Mouse (Mus musculus) heart, embryonic 15.5 days (tissue): ENCODE results near the gene Ackr3. TPM values are rescaled to one million over a fixed set of nuclear protein-coding genes. Genes with fewer than 3 reads are reported as not detected.
A peak's percentile ranks its signal among the peaks of the same experiment; 100 is the strongest.

Source experiments
- ATAC-seq: fragments of 200-750 bp; cut with Nextera tagmentation; replicated peaks from 2 replicates; pipeline ENCODE4 v1.8.0; 2017; ENCODE audit warnings: low read depth, moderate TSS enrichment; ENCODE audit not compliant: insufficient number of reproducible peaks, insufficient read depth, low FRiP score
- H3K27ac ChIP-seq: fragments of 300-500 bp; sonication (generic); 2 replicates; pipeline ENCODE4 v1.5.1; 2015; ENCODE audit warnings: mild to moderate bottlenecking, inconsistent platforms
- H3K27me3 ChIP-seq: fragments of 300-500 bp; sonication (generic); 2 replicates; pipeline ENCODE4 v1.6.1; 2015; ENCODE audit warnings: inconsistent platforms
- H3K36me3 ChIP-seq: fragments of 300-500 bp; sonication (generic); 2 replicates; pipeline ENCODE4 v1.6.1; 2015; ENCODE audit warnings: mild to moderate bottlenecking, inconsistent platforms
- H3K4me1 ChIP-seq: fragments of 300-500 bp; sonication (generic); replicated peaks from 2 replicates; pipeline ENCODE4 v1.6.1; 2015; ENCODE audit warnings: inconsistent platforms
- H3K4me2 ChIP-seq: fragments of 300-500 bp; sonication (generic); 2 replicates; pipeline ENCODE4 v1.6.1; 2015; ENCODE audit warnings: inconsistent platforms, mild to moderate bottlenecking, moderate library complexity
- H3K4me3 ChIP-seq: fragments of 300-500 bp; sonication (generic); 2 replicates; pipeline ENCODE4 v1.5.1; 2015; ENCODE audit warnings: mild to moderate bottlenecking, inconsistent platforms
- H3K9ac ChIP-seq: fragments of 300-500 bp; sonication (generic); 2 replicates; pipeline ENCODE4 v1.6.1; 2015; ENCODE audit warnings: mild to moderate bottlenecking, inconsistent platforms
- H3K9me3 ChIP-seq: fragments of 300-500 bp; sonication (generic); replicated peaks from 2 replicates; pipeline ENCODE4 v1.6.1; 2016; ENCODE audit warnings: inconsistent platforms
- WGBS: fragments of 180-500 bp; shearing (Covaris S2); methylation state at CpG from one replicate; pipeline ENCODE4 v1.1.7; 2015; ENCODE audit warnings: mixed read lengths; 5-methylcytosine and 5-hydroxymethylcytosine counted together
- polyA plus RNA-seq: library from polyadenylated mRNA; unstranded; fragments of >200 nt; fragmentation: Nextera tagmentation; extraction: Ambion mirVana; gene quantifications from 2 replicates; pipeline ENCODE4 v1.2.1, GENCODE M21; 2015

The Ackr3 gene
- polyA plus RNA-seq, 1 experiment from 2014 or later, result 26.9 TPM

DNA sequence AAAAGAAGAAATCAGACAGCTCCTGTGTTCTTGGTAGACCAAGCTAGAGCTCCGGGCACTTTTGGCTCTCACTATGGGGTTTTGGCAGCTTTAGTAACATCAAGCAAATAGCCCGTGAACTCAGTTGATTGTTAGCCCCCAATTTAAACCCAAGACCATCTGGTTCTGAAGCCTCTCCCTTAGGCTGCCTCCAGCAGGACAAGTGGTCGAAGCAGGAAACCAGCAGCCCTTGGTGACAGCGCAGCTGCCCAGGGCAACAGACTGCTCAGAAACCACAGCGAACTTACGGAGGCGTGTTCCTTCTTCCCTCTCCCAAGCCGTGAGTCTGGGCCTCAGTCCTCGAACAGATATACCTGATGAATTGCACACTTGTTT is 24.5 kb downstream of the Ackr3 start:
- Histone ChIP-seq H3K9me3 (no peaks in the 10 kb centered on the region), H3K9ac (no peak overlapping the region), H3K27me3 (no peaks in the 10 kb centered on the region; the same call in 1 of the 2 replicates), H3K4me2 (peak overlapping the region; percentile 13; the same call in 1 of the 2 replicates), H3K36me3 (no peaks in the 10 kb centered on the region), H3K27ac (peak overlapping the region; percentile 21; the same call in 1 of the 2 replicates), H3K4me1 (peaks cover 28% of the 10 kb centered on the region), H3K4me3 (no peak overlapping the region)
- 29% methylated on average over 9 of the region's 9 CpGs for WGBS
- no peak for ATAC-seq

- Histone ChIP-seq H3K4me1 (peaks cover 22% of the 10 kb centered on the region), H3K27me3 (no peaks in the 10 kb centered on the region; the same call in 1 of the 2 replicates), H3K9me3 (no peaks in the 10 kb centered on the region), H3K4me3 (no peak overlapping the region), H3K36me3 (no peaks in the 10 kb centered on the region), H3K9ac (no peak overlapping the region), H3K4me2 (no peak overlapping the region), H3K27ac (no peak overlapping the region)
- ATAC-seq, result no peak
- WGBS, result 86% methylated on average over 4 of the region's 4 CpGs
Measured at GRCm38 (mm10) chr1:90230611-90231010, 26.8 kb downstream of the Ackr3 start.

DNA sequence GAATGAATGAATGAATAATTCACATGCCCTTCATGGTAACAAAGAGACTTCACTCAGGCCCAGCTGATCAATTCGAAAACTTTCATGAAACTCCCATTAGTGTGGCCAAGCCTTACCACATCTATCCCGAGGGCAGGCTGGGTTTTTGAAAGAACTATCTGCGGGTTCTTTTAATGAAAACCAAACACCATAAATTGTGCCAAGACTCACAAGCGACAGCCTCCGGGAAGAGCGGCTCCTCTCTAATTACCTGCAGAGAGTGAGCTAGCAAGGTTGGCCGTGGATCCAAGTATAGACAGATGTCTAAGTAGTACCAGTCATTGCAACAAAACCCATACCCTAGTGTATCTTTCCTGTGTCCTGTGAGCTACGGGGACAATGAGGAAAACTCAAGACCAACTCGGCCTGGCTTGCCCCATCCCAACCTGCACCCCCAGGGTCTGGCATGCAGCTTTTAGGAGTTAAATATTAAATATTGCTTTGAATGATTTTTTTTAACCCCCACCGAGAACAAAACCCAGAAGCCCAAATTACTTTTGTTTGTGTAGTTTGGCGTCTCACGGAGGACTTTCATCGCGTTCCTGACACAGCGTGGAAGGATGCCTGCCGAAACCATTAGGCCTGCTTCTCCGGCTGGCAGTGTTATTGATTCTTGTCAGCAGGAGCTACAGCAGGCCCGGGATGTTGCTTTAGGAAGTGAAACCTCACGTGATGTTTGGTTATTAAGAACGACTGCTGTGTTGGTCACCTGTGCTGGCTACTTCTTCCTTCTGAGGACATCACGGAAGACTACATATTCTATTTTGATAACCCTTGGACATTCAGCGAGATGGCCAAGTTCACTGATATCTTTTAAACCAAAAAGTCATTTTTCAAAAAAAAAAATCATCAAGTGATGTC is 28.1 kb downstream of the Ackr3 start:
- H3K9me3 ChIP-seq, result no peaks in the 10 kb centered on the region
- H3K4me2 ChIP-seq, result no peak overlapping the region
- no peak overlapping the region for H3K4me3 ChIP-seq
- H3K36me3 ChIP-seq, result no peaks in the 10 kb centered on the region
- peaks cover 20% of the 10 kb centered on the region for H3K4me1 ChIP-seq
- no peaks in the 10 kb centered on the region; the same call in 1 of the 2 replicates for H3K27me3 ChIP-seq
- no peak overlapping the region for H3K9ac ChIP-seq
- WGBS, result 69% methylated on average over 22 of the region's 22 CpGs
- H3K27ac ChIP-seq, result no peak overlapping the region
- ATAC-seq, result no peak

DNA sequence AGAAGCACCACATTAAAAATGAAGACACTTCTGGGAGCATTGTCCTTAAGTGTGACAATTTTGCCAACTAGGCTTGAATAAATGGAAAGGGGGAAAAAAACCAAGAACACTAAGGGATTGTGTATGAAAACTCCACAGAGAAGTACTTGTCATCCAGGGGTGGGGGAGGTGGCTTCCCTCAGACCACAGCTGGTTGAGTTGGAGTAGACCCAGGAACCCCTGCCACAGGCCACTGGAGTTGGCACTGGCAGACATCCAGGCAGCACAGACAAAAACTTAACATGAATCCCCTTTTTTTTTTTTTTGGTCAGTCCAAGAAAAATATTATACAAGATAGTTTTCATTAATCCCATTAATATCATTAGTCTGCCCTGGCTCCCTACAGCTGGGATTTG is 28.7 kb downstream of the Ackr3 start:
- Histone ChIP-seq H3K9me3 (no peaks in the 10 kb centered on the region), H3K27me3 (no peaks in the 10 kb centered on the region; the same call in 1 of the 2 replicates), H3K4me2 (no peak overlapping the region), H3K36me3 (no peaks in the 10 kb centered on the region), H3K4me1 (peaks cover 17% of the 10 kb centered on the region), H3K27ac (no peak overlapping the region), H3K9ac (no peak overlapping the region), H3K4me3 (no peak overlapping the region)
- ATAC-seq, result no peak

DNA sequence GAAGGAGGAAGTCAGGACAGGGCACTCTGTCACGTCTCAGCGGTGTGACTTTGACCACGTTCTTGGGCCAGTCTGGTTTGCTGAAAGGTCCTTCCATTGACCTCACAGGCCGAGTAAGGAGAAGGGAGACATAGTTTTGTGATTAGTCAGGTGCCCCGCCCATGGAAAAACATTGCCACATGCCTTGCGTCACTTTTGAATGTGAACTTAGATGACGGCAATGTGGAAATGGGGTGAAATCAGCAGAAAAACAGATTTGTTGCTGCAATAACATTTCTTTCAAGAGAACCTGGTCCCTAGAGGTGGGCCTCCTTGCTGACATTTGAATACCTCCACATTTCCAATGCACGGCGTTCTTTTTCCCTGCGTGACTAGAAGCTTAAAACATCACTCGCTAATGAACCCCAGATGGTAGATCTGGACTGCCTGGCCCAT is 30.9 kb downstream of the Ackr3 start:
- no peaks in the 10 kb centered on the region; the same call in 1 of the 2 replicates for H3K4me1 ChIP-seq
- no peak overlapping the region for H3K9ac ChIP-seq
- no peak overlapping the region for H3K27ac ChIP-seq
- no peak overlapping the region for H3K4me2 ChIP-seq
- WGBS, result 64% methylated on average over 11 of the region's 11 CpGs
- no peaks in the 10 kb centered on the region for H3K9me3 ChIP-seq
- H3K27me3 ChIP-seq, result no peaks in the 10 kb centered on the region
- ATAC-seq, result no peak
- H3K4me3 ChIP-seq, result no peak overlapping the region
- no peaks in the 10 kb centered on the region for H3K36me3 ChIP-seq

DNA sequence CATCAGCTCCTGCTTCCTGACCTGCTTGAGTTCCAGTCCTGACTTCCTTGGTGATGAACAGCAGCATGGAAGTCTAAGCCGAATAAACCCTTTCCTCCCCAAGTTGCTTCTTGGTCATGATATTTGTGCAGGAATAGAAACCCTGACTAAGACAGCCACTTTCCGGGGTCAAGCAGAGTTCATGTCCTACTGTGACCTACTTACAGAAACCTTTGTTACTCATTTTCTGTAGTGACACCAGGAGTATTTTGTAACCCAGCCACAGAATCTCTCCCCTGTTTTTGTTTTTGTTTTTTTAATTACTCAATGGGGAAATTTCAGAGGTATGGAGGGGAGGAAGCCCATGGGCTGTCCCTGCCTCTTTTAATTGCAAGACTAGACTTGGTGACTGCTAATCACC is 32.9 kb downstream of the Ackr3 start:
- WGBS, result 76% methylated on average over 2 of the region's 2 CpGs
- no peak overlapping the region for H3K27ac ChIP-seq
- no peaks in the 10 kb centered on the region for H3K36me3 ChIP-seq
- H3K4me3 ChIP-seq, result no peak overlapping the region
- no peak overlapping the region for H3K9ac ChIP-seq
- no peaks in the 10 kb centered on the region; the same call in 1 of the 2 replicates for H3K4me1 ChIP-seq
- no peak overlapping the region for H3K4me2 ChIP-seq
- no peaks in the 10 kb centered on the region for H3K27me3 ChIP-seq
- no peak for ATAC-seq
- no peaks in the 10 kb centered on the region for H3K9me3 ChIP-seq

GRCm38 (mm10) chr1:90238095-90238888 is 34.5 kb downstream of the Ackr3 start:
- no peaks in the 10 kb centered on the region for H3K27me3 ChIP-seq
- no peak overlapping the region for H3K9ac ChIP-seq
- H3K27ac ChIP-seq, result no peak overlapping the region
- no peaks in the 10 kb centered on the region for H3K9me3 ChIP-seq
- no peak overlapping the region for H3K4me2 ChIP-seq
- no peaks in the 10 kb centered on the region for H3K36me3 ChIP-seq
- no peak overlapping the region for H3K4me3 ChIP-seq
- ATAC-seq, result no peak
- H3K4me1 ChIP-seq, result no peaks in the 10 kb centered on the region; the same call in none of the 2 replicates
- 63% methylated on average over 9 of the region's 9 CpGs for WGBS

GRCm38 (mm10) chr1:90239336-90240225 is 35.8 kb downstream of the Ackr3 start:
- Histone ChIP-seq H3K4me1 (no peaks in the 10 kb centered on the region; the same call in 1 of the 2 replicates), H3K4me3 (no peak overlapping the region), H3K27me3 (peaks cover 3% of the 10 kb centered on the region; the same call in 1 of the 2 replicates), H3K4me2 (no peak overlapping the region), H3K9me3 (no peaks in the 10 kb centered on the region), H3K9ac (no peak overlapping the region), H3K36me3 (no peaks in the 10 kb centered on the region), H3K27ac (no peak overlapping the region)
- ATAC-seq, result no peak
- 80% methylated on average over 16 of the region's 16 CpGs for WGBS

DNA sequence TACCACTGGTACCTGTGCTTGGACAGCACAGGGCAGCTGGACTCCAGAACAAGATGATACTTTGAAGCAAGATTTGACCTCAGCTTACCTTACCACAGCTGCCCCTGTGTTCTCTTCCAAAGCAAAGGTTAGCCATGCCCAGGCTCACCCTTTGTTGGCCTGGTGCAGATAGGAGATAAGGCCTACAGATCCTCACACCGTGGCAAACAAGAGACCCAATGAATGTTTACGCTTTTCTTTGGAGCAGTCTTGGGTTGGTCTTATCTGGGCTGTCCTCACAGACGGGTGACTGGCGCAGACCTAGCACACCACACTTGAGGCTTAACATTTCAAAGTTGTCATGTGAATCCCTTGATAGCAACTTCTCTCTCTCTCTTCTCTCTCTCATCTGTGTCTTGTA is 36.5 kb downstream of the Ackr3 start:
- WGBS, result 37% methylated on average over 4 of the region's 4 CpGs
- H3K9me3 ChIP-seq, result no peaks in the 10 kb centered on the region
- H3K36me3 ChIP-seq, result no peaks in the 10 kb centered on the region
- no peaks in the 10 kb centered on the region; the same call in 1 of the 2 replicates for H3K4me1 ChIP-seq
- no peak overlapping the region for H3K27ac ChIP-seq
- H3K4me2 ChIP-seq, result no peak overlapping the region
- H3K4me3 ChIP-seq, result no peak overlapping the region
- ATAC-seq, result no peak
- H3K9ac ChIP-seq, result no peak overlapping the region
- peaks cover 3% of the 10 kb centered on the region; the same call in 1 of the 2 replicates for H3K27me3 ChIP-seq

DNA sequence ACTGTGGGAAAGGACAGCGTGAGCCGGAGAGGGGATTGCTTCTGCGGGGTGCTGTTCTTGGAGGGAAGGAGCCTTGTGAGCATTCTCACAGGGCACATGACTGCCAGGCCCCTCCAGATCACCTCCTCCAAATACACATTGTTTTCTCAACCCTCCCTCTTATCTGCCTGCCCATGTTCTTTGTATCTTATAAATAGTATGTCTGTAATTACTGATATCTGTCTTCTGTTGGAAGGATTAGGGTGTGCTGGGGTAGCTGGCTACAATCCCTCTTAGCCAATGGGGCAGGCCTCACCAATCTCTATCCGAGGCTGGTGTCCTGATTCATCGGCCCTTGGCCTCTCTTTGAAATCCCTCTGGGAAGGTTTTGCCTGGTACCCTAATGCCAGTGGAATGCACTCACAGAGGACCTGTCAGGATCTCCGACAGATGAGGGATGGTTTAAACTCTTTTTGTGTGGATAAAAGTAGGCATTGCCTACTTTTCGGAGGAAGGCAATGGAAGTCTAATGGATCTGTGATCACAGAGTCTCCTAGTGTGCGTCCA is 38.7 kb downstream of the Ackr3 start:
- no peak overlapping the region for H3K27ac ChIP-seq
- no peak for ATAC-seq
- no peak overlapping the region for H3K4me3 ChIP-seq

More for the DNA sequence above, 38.7 kb downstream of the Ackr3 start:
- no peak overlapping the region for H3K9ac ChIP-seq
- no peaks in the 10 kb centered on the region for H3K9me3 ChIP-seq
- no peaks in the 10 kb centered on the region; the same call in 1 of the 2 replicates for H3K4me1 ChIP-seq
- 59% methylated on average over 8 of the region's 8 CpGs for WGBS
- H3K27me3 ChIP-seq, result peaks cover 3% of the 10 kb centered on the region; the same call in 1 of the 2 replicates
- H3K4me2 ChIP-seq, result no peak overlapping the region
- no peaks in the 10 kb centered on the region for H3K36me3 ChIP-seq
